ENCODE assay signal across 9 mouse cellular contexts in the genomic region with DNA sequence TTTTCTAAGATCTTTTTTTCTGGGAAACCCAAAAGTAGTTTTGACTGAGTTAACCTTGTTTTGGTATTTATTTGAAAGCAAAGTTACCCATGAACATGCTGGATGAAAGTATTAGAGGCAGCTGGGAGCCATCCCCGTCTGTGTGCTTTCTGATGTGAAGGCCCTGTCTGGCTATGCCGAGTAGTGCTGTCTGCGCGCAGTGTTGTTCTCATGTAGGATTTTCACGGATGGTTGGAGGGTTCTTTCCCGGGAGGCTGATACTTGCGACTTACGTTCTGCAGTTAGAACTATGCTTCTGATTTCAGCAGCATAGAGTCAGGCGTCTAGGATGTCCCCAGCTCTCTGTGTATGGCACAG. TPM values are rescaled to one million over a fixed set of nuclear protein-coding genes. Genes with fewer than 3 reads are reported as not detected.
DNase-seq lines count a peak whose midpoint lies in the region; ATAC-seq and TF ChIP-seq lines count a peak whose summit lies in the region.
"Had no signal": no experiment of that assay in that cellular context is flagged by ENCODE, and none has a peak within 500 bp of the region (broad histone marks: within the 10 kb centered on the region; RNA-seq: fewer than 3 reads in every experiment).

No protein-coding gene starts in this region.

- H3K4me2 ChIP-seq in embryonic facial prominence, embryonic 13.5 days: peak overlapping the region; percentile 41
- H3K4me2 ChIP-seq in stomach, embryonic 14.5 days (replicated peaks; ENCODE audit: low read depth, low read length): no peak overlapping the region

- H3K36me3 ChIP-seq in embryonic facial prominence, embryonic 13.5 days: no peaks in the 10 kb centered on the region
- H3K36me3 ChIP-seq in stomach, embryonic 14.5 days (ENCODE audit: control insufficient read depth, insufficient read depth, low read length): no peaks in the 10 kb centered on the region

- WGBS in embryonic facial prominence, embryonic 13.5 days: 19% methylated on average over 9 of the region's 9 CpGs
- 61% methylated on average over 9 of the region's 9 CpGs for WGBS in stomach, embryonic 14.5 days

- intact Hi-C loops in left cerebral cortex, adult 2 months (cut with DNase I): no loop called here
- intact Hi-C loops in gastrocnemius, postnatal 14 days (cut with DNase I; ENCODE audit: low total_unique reads): no loop called here

- no peak for ATAC-seq in embryonic facial prominence, embryonic 13.5 days (ENCODE audit: insufficient number of reproducible peaks, insufficient read depth, low FRiP score, low TSS enrichment, low read depth)
- ATAC-seq in stomach, embryonic 14.5 days (ENCODE audit: insufficient number of reproducible peaks, insufficient read depth, low FRiP score, low read depth): no peak
- ATAC-seq: Patski had no signal

- TF ChIP-seq CTCF in left cerebral cortex, adult 2 months (IDR thresholded peaks at IDR 0.05): no peak

- H3K4me3 ChIP-seq in left cerebral cortex, adult 2 months: no peak overlapping the region
- H3K4me3 ChIP-seq in embryonic facial prominence, embryonic 13.5 days: 0 out of 2 replicates have a peak overlapping the region, but pooled peaks have one; percentile 13
- no peak overlapping the region for H3K4me3 ChIP-seq in stomach, embryonic 14.5 days (ENCODE audit: low read depth, low read length)

- H3K27ac ChIP-seq in left cerebral cortex, adult 2 months: peak overlapping the region; percentile 57
- H3K27ac ChIP-seq in embryonic facial prominence, embryonic 13.5 days: peak overlapping the region; percentile 96
- H3K27ac ChIP-seq in stomach, embryonic 14.5 days (ENCODE audit: low read length): peak overlapping the region; percentile 41; the same call in 1 of the 2 replicates

- peak overlapping the region; percentile 62 for H3K9ac ChIP-seq in embryonic facial prominence, embryonic 13.5 days
- H3K9ac ChIP-seq in stomach, embryonic 14.5 days (replicated peaks; ENCODE audit: low read depth, low read length): no peak overlapping the region

- peaks cover 39% of the 10 kb centered on the region for H3K4me1 ChIP-seq in embryonic facial prominence, embryonic 13.5 days
- peaks cover 3% of the 10 kb centered on the region; the same call in 1 of the 2 replicates for H3K4me1 ChIP-seq in stomach, embryonic 14.5 days (ENCODE audit: control insufficient read depth, insufficient read depth, low read length)

- no peaks in the 10 kb centered on the region for H3K27me3 ChIP-seq in embryonic facial prominence, embryonic 13.5 days
- H3K27me3 ChIP-seq in stomach, embryonic 14.5 days (ENCODE audit: control insufficient read depth, insufficient read depth, low read length): no peaks in the 10 kb centered on the region
- H3K27me3 ChIP-seq: Patski had no signal

- DNase-seq in left cerebral cortex, adult 2 months (ENCODE audit: extremely low spot score in 1 of 2, low spot score in 2 of 2): no peak
- DNase-seq in left cerebral cortex, adult 9 months (ENCODE audit: low spot score in 2 of 2): no peak
- DNase-seq in kidney, postnatal 14 days: peak; percentile 33
- DNase-seq in gastrocnemius, postnatal 14 days: no peak
- no peak for DNase-seq in left cerebral cortex, adult 11 months (ENCODE audit: low spot score)
- DNase-seq: thymus, postnatal 25 days had no signal

- no peaks in the 10 kb centered on the region for H3K9me3 ChIP-seq in embryonic facial prominence, embryonic 13.5 days
- H3K9me3 ChIP-seq in stomach, embryonic 14.5 days (ENCODE audit: control insufficient read depth, low read depth, low read length): no peaks in the 10 kb centered on the region

RNA-seq across cellular contexts. Expression of gene Bcas3, which starts 39.9 kb away (rescaled TPM):
- 10 to 100 TPM; 69.1 to 73.0 TPM for total RNA-seq in left cerebral cortex, adult 2 months (2021)
- polyA plus RNA-seq in embryonic facial prominence, embryonic 13.5 days (2015; fragmentation: Nextera tagmentation; extraction: Ambion mirVana): 28.6 and 33.1 TPM in 2 replicates
- 20.4 and 22.6 TPM in 2 replicates for polyA plus RNA-seq in stomach, embryonic 14.5 days (2014; fragmentation: Nextera tagmentation; extraction: Ambion mirVana)
- 10 to 100 TPM; 25.3 to 28.5 TPM for total RNA-seq in gastrocnemius, postnatal 14 days (2021)

Comparison
In these comparisons a context has a peak if more than half of its experiments do, and no peak if none do; other contexts are left out.
1. H3K27ac ChIP-seq: peak in every context shown above with its lines; median percentile 96 in embryonic facial prominence, embryonic 13.5 days; 57 in left cerebral cortex, adult 2 months; 41 in stomach, embryonic 14.5 days.